Mouse (Mus musculus) embryonic facial prominence, embryonic 11.5 days (tissue): ENCODE data around the gene Dntt. TPM values are rescaled to one million over a fixed set of nuclear protein-coding genes. Genes with fewer than 3 reads are reported as not detected.

Source experiments
- ATAC-seq: fragments of 200-750 bp; cut with Nextera tagmentation; replicated peaks from 2 replicates; pipeline ENCODE4 v1.8.0; 2017; ENCODE audit warnings: low read depth; ENCODE audit not compliant: insufficient number of reproducible peaks, low FRiP score, low TSS enrichment
- DNase-seq: peaks from one replicate; pipeline ENCODE4 v3.0.0-alpha.2; 2015; ENCODE audit warnings: low spot score
- H3K27ac ChIP-seq: fragments of 300-500 bp; sonication (generic); replicated peaks from 2 replicates; pipeline ENCODE4 v1.5.1; 2014; ENCODE audit warnings: mild to moderate bottlenecking, low read depth, low read length, control low read depth
- H3K27me3 ChIP-seq: fragments of 300-500 bp; sonication (generic); 2 replicates; pipeline ENCODE4 v1.6.1; 2014; ENCODE audit warnings: mild to moderate bottlenecking, low read length, moderate library complexity, mixed read lengths; ENCODE audit not compliant: control insufficient read depth, insufficient read depth
- H3K36me3 ChIP-seq: fragments of 300-500 bp; sonication (generic); replicated peaks from 2 replicates; pipeline ENCODE4 v1.6.1; 2014; ENCODE audit warnings: low read depth, mild to moderate bottlenecking, low read length, moderate library complexity, mixed read lengths; ENCODE audit not compliant: control insufficient read depth, insufficient read depth
- H3K4me1 ChIP-seq: fragments of 300-500 bp; sonication (generic); 2 replicates; pipeline ENCODE4 v1.6.1; 2014; ENCODE audit warnings: low read length, mixed read lengths; ENCODE audit not compliant: control insufficient read depth, insufficient read depth
- H3K4me2 ChIP-seq: fragments of 300-500 bp; sonication (generic); 2 replicates; pipeline ENCODE4 v1.6.1; 2014; ENCODE audit warnings: low read depth, mild to moderate bottlenecking, control low read depth, low read length, moderate library complexity
- H3K4me3 ChIP-seq: fragments of 300-500 bp; sonication (generic); 2 replicates; pipeline ENCODE4 v1.5.1; 2014; ENCODE audit warnings: low read depth, low read length, control low read depth
- H3K9ac ChIP-seq: fragments of 300-500 bp; sonication (generic); replicated peaks from 2 replicates; pipeline ENCODE4 v1.6.1; 2014; ENCODE audit warnings: mild to moderate bottlenecking, control low read depth, low read length
- H3K9me3 ChIP-seq: fragments of 300-500 bp; sonication (generic); replicated peaks from 2 replicates; pipeline ENCODE4 v1.6.1; 2016; ENCODE audit warnings: mild to moderate bottlenecking, low read length, inconsistent platforms, mixed read lengths; ENCODE audit not compliant: control insufficient read depth
- WGBS: fragments of 180-500 bp; shearing (Covaris S2); extraction: QIAGEN DNeasy Blood & Tissue Kit; methylation state at CpG from one replicate; pipeline ENCODE4 v1.1.7; 2014; 5-methylcytosine and 5-hydroxymethylcytosine counted together
- polyA plus RNA-seq: library from polyadenylated mRNA; unstranded; fragments of >200 nt; fragmentation: Nextera tagmentation; extraction: Ambion mirVana; gene quantifications from 2 replicates; pipeline ENCODE4 v1.2.1, GENCODE M21; 2014

Dntt gene
- polyA plus RNA-seq, 1 experiment from 2014 or later, result not detected

DNA sequence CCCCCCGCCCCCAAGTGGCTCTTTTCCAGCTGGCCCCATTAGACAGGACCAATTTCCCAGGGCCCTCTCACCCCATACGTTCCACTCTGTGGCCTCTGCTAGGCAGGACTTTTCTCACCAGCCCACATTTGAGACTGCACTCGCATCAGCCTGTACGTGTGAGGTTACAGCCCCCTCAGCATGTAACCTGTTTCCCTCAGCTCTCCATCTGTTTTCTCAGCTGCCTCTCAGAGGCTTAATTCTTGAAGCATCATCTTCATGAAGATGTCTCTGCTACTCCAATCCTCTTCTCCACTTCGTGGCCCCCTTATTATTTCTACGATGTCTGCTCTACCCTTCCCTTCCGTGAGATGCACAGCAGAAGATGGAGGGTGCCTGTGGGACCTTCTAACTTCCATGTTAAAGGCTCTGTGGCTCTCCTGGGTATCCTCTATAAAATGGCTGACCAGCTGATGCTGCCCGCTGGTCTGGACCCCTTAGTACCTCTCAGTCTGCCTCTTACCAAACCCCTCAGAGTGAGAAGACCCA lies 36.5 kb upstream of the Dntt start:
- Histone ChIP-seq H3K36me3 (no peaks in the 10 kb centered on the region), H3K27ac (no peak overlapping the region), H3K9me3 (no peaks in the 10 kb centered on the region), H3K4me3 (no peak overlapping the region), H3K4me1 (no peaks in the 10 kb centered on the region), H3K4me2 (no peak overlapping the region), H3K9ac (no peak overlapping the region), H3K27me3 (no peaks in the 10 kb centered on the region)
- WGBS, result 72% methylated on average over 8 of the region's 8 CpGs
- DNase-seq (no peak), ATAC-seq (no peak)

DNA sequence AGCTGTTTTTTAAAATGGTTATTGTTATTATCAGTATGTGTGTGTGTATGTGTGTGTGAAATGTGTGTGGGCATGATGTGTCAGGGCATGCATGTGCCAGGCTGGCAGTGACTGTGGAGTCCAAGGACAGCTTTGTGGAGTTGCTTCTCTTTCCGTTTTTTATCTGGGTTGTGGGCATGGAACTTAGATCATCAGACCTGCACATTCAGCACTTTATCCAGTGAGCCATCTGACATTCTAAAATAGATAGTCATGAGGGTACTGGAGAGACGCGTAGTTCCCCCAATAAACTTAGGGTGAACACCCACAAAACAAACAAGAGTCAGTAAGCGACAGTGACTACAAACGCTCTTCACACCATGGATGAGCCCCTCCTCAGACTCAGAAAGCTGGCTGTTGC lies 35.7 kb upstream of the Dntt start:
- Histone ChIP-seq H3K9ac (no peak overlapping the region), H3K27ac (no peak overlapping the region), H3K4me1 (no peaks in the 10 kb centered on the region), H3K27me3 (no peaks in the 10 kb centered on the region), H3K4me3 (no peak overlapping the region), H3K4me2 (no peak overlapping the region), H3K36me3 (no peaks in the 10 kb centered on the region), H3K9me3 (no peaks in the 10 kb centered on the region)
- ATAC-seq (no peak), DNase-seq (no peak)
- WGBS, result 92% methylated on average over 5 of the region's 5 CpGs

GRCm38 (mm10) chr19:40994057-40994585 lies 35.0 kb upstream of the Dntt start, which contains the start of gene Blnk:
TSS of gene Blnk (minus strand) at chr19:40994535.
- WGBS, result 43% methylated on average over 8 of the region's 8 CpGs
- no peak within 1 kb of the TSS for H3K27ac ChIP-seq
- H3K9me3 ChIP-seq, result no peaks in the 10 kb centered on the region
- no peaks in the 10 kb centered on the region for H3K36me3 ChIP-seq
- H3K4me2 ChIP-seq, result no peak within 1 kb of the TSS
- no peaks in the 10 kb centered on the region for H3K4me1 ChIP-seq
- ATAC-seq (no peak), DNase-seq (peak; percentile 61)
- no peak within 1 kb of the TSS for H3K9ac ChIP-seq
- no peak within 1 kb of the TSS for H3K4me3 ChIP-seq
- H3K27me3 ChIP-seq, result no peaks in the 10 kb centered on the region

- no peaks in the 10 kb centered on the region for H3K4me1 ChIP-seq
- no peak overlapping the region for H3K27ac ChIP-seq
- WGBS, result 76% methylated on average over 7 of the region's 7 CpGs
- no peak overlapping the region for H3K9ac ChIP-seq
- no peak for ATAC-seq
- H3K36me3 ChIP-seq, result no peaks in the 10 kb centered on the region
- DNase-seq, result no peak
- no peak overlapping the region for H3K4me2 ChIP-seq
- H3K27me3 ChIP-seq, result no peaks in the 10 kb centered on the region
- H3K4me3 ChIP-seq, result no peak overlapping the region
- no peaks in the 10 kb centered on the region for H3K9me3 ChIP-seq
Observed at GRCm38 (mm10) chr19:40994911-40995310, 34.2 kb upstream of the Dntt start.

- H3K9me3 ChIP-seq, result no peaks in the 10 kb centered on the region
- H3K27me3 ChIP-seq, result no peaks in the 10 kb centered on the region
- no peak overlapping the region for H3K27ac ChIP-seq
- H3K36me3 ChIP-seq, result no peaks in the 10 kb centered on the region
- no peak overlapping the region for H3K9ac ChIP-seq
- ATAC-seq, result no peak
- H3K4me1 ChIP-seq, result no peaks in the 10 kb centered on the region
- no peak for DNase-seq
- WGBS, result 66% methylated on average over 21 of the region's 21 CpGs
- no peak overlapping the region for H3K4me2 ChIP-seq
- H3K4me3 ChIP-seq, result no peak overlapping the region
Observed at GRCm38 (mm10) chr19:40995449-40996401, 33.4 kb upstream of the Dntt start.

- Histone ChIP-seq H3K9ac (no peak overlapping the region), H3K4me1 (no peaks in the 10 kb centered on the region), H3K27me3 (no peaks in the 10 kb centered on the region), H3K4me3 (no peak overlapping the region), H3K36me3 (no peaks in the 10 kb centered on the region), H3K27ac (no peak overlapping the region), H3K9me3 (no peaks in the 10 kb centered on the region), H3K4me2 (no peak overlapping the region)
- ATAC-seq, result no peak
- WGBS, result 85% methylated on average over 6 of the region's 6 CpGs
- DNase-seq, result no peak
Observed at GRCm38 (mm10) chr19:40996722-40997121, 32.4 kb upstream of the Dntt start.

DNA sequence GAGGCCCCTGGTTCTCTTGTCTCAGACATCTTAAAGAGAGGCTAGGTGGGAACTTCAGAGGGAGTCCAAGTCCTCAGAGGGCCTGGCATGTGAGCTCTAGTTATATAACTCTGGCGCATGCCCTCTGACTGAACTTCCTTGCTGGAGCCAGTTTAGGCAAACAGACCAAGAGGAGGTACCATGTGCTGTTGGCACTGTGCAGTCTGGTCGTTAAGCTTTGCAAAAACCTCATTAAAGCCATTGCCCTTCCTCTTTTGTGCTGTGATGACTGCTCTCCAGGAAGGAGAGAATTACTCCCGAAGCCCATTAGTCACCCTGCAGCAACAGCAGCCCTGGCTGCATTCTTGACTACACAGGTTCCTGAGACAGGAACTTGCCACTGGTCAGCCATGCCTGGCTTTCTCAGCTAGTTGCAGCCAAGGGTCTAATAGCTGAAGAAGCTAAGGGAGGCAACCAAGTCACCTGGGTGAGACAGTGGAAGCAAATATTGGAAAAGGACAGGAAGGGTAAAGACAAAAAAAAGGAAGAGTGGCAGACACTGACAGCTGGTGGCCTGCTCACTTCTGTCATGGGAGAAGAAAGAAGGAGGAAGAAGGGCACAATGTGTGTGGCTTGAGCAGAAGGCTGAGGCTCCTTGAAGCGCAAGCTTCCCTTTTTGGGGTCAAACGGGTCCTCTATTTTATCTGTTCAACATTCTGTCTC lies 30.5 kb upstream of the Dntt start:
- H3K9ac ChIP-seq, result no peak overlapping the region
- H3K4me3 ChIP-seq, result no peak overlapping the region
- no peaks in the 10 kb centered on the region for H3K9me3 ChIP-seq
- H3K27me3 ChIP-seq, result no peaks in the 10 kb centered on the region
- H3K27ac ChIP-seq, result no peak overlapping the region
- ATAC-seq, result no peak
- H3K36me3 ChIP-seq, result no peaks in the 10 kb centered on the region
- 74% methylated on average over 5 of the region's 5 CpGs for WGBS
- no peaks in the 10 kb centered on the region for H3K4me1 ChIP-seq
- no peak overlapping the region for H3K4me2 ChIP-seq
- DNase-seq, result no peak
